Mouse (Mus musculus): ENCODE results near the gene Cbl.

Cbl gene

GRCm38 (mm10) chr9:44106182-44106581 lies 127.7 kb downstream of the Cbl start:
- DNase-seq (ENCODE audit: low read depth, low spot score): no peak

DNA sequence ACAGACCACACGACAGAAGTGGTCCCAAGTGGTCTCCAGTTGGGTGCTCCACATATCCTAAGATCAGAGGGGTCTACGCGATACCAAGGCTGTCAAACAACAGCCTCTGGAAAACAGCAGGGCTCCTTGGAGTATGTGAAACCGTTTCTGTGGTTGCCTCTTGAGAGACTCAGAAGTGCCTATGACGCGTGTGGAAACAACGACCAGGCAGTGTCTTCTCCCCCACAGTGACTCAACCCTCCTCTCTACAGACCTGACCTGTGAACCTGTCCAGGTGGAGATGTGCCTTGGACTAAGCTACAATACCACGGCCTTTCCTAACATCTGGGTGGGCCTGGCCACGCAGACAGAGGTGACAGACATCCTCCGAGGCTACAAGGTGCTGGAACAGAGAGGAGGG lies 128.1 kb downstream of the Cbl start:
- no peak for DNase-seq (ENCODE audit: low read depth, low spot score)

DNA sequence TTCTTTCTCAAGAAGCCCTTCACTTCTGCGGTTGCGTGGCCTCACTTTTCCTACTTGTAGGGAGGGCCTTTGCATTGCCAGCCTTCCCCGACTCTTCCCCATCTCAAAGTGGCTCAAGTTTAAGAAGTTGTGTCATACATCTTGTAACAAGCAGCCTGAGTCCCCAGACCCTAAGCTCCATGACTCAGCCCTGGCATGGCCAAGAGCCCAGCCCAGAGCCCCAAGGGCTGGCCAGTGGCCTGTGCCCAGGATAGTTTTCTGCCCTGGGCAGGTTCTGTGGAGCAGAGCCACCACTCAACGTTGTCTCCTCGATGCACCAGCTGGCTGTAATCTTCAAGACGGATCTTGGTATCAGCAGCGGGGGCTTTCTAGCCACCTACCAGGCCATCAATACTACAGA lies 129.0 kb downstream of the Cbl start:
- no peak for DNase-seq (ENCODE audit: low read depth, low spot score)

GRCm38 (mm10) chr9:44101490-44101889 lies 132.4 kb downstream of the Cbl start, which contains the start of gene Mfrp:
TSS of gene Mfrp (plus strand) at chr9:44101729.
- no peak for DNase-seq (ENCODE audit: low read depth, low spot score)

- DNase-seq (ENCODE audit: low read depth, low spot score): no peak
These were observed 137.3 kb downstream of the Cbl start for GRCm38 (mm10) chr9:44096536-44096935.

DNA sequence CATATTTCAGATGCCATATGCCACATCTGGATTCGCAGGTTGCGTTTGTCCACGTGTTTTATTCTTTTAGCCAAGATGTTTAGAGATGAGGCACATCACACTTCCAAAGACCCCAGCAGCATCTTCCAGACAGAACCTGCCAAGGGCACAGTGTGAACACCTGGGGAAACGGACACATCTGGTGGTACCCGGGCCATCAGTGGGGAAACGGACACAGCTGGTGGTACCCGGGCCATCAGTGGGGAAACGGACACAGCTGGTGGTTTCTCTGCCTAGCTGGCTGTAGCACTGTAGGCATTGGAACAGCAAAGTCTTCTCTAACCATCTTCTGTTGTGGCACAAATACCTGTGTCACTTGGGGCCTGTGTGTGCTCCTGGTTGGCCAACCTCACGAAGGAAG lies 138.1 kb downstream of the Cbl start:
- no peak for DNase-seq (ENCODE audit: low read depth, low spot score)

GRCm38 (mm10) chr9:44094737-44095136 lies 139.1 kb downstream of the Cbl start:
- no peak for DNase-seq (ENCODE audit: low read depth, low spot score)

DNA sequence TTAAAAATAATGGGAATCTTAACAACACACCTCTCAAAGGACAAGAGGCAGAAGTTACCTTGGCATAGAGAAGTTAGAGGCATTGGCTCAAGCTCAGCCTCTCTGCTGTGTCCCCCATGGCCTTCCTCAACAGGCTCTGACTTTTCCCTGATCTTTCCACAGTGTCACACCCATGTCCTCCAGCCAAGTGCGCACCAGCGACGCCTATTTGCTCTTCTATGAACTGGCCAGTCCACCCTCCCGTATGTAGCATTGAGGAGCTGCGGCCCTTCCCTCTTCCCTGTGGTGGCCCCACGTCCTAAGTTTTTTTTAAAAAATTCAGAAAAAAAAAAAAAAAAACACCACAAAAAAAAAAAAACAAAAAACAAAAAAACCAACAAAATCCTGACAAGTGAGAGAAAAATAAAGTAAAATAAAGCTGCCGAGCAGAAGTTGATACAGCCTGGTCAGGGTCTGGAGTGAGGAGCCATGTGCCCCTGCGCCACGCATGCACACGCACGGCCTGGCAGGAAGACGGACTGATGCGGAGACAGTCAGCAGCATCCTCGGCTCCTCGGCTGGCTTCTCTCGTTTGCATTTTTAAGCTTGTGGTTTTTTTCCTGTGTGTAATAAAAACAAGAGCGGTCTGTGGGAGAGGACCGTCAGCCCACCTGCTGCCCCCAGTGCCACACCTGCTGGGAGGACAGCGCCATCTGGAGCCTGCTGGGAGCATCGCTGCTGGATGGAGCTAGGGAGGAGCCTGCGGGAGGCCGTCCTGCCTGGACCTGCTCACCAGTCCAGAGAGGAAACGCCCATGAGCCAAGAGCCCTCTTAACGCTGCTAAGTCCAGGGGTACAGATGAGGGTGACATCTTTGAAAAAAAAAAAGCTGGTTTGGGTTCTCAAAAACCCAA lies 140.0 kb downstream of the Cbl start:
- peak; percentile 63 for DNase-seq (ENCODE audit: low read depth, low spot score)

Data from CD4-positive helper T cell, adult 2 months (primary cell).